8 mouse cellular contexts compared by ENCODE assay signal in the genomic region with DNA sequence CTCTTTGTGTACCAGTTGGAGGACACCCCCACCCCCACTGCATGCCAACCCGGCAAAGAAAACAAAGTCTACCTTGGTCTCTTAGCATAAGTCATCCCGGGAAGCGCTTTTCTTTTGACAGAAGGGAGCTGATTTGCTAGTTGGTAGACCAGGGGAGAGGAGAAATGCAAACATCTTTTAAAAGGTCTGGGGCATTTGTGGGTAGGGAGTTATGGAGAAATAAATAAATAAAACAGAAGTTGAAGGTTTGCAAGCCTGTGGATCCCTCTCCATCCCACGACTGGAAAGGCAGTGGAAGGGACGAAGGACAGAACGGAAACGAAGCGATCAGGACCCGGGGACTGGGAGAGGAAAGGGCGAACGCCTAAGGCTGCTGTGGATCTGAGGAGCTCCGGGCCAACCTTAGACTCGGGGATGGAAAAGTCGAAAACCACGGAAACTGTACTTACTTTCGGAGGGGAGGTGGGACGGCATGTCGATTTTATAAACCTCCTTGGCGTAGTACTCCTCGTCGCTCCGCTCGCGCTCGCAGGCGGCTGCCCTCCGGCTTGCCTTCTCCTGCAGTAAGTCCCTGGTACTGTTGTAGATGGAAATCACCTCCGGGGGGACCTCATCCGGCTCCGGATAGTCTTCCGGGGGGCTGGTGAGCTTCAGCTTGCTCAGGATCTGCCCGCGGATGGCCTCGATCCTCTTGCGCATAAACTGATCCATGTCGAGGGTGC. TPM values are rescaled to one million over a fixed set of nuclear protein-coding genes. Genes with fewer than 3 reads are reported as not detected.
DNase-seq lines count a peak whose midpoint lies in the region; ATAC-seq lines count a peak whose summit lies in the region.

No protein-coding gene starts in this region.

- peak overlapping the region; percentile 91 for H3K4me2 ChIP-seq in heart, embryonic 11.5 days
- peak overlapping the region; percentile 77 for H3K4me2 ChIP-seq in midbrain, embryonic 12.5 days (replicated peaks)

- H3K27me3 ChIP-seq in erythroblast, embryonic 14.5 days (ENCODE audit: control insufficient read depth) = peaks cover 53% of the 10 kb centered on the region
- no peaks in the 10 kb centered on the region for H3K27me3 ChIP-seq in heart, embryonic 11.5 days (ENCODE audit: control insufficient read depth, insufficient read depth, low read length)
- peaks cover 51% of the 10 kb centered on the region for H3K27me3 ChIP-seq in midbrain, embryonic 12.5 days

- peak overlapping the region; percentile 25 for H3K4me3 ChIP-seq in erythroblast, embryonic 14.5 days (replicated peaks)
- H3K4me3 ChIP-seq in heart, embryonic 11.5 days (ENCODE audit: low read depth, low read length) = peak overlapping the region; percentile 69
- peak overlapping the region; percentile 61 for H3K4me3 ChIP-seq in midbrain, embryonic 12.5 days

- no peak for ATAC-seq in erythroblast, adult 5-6 weeks (replicated peaks; ENCODE audit: low FRiP score, poor library complexity, severe bottlenecking)
- no peak for ATAC-seq in heart, embryonic 11.5 days (replicated peaks; ENCODE audit: insufficient number of reproducible peaks, low FRiP score, low TSS enrichment)
- peak; percentile 14; the same call in 1 of the 2 replicates for ATAC-seq in midbrain, embryonic 12.5 days (ENCODE audit: low FRiP score, low read depth)

- peak; percentile 25 to 37 for DNase-seq in B cell, adult 2 months
- DNase-seq in embryo, embryonic 11 days = peak; percentile 62
- peak; percentile 27 for DNase-seq in kidney, postnatal 14 days
- peak; percentile 33 for DNase-seq in urinary bladder, postnatal 25 days (ENCODE audit: low spot score)

- H3K9me3 ChIP-seq in erythroblast, embryonic 14.5 days (ENCODE audit: control insufficient read depth, low read length) = no peaks in the 10 kb centered on the region
- H3K9me3 ChIP-seq in heart, embryonic 11.5 days (replicated peaks; ENCODE audit: control insufficient read depth, low read length) = no peaks in the 10 kb centered on the region
- H3K9me3 ChIP-seq in midbrain, embryonic 12.5 days = no peaks in the 10 kb centered on the region

- no peaks in the 10 kb centered on the region for H3K36me3 ChIP-seq in erythroblast, embryonic 14.5 days (ENCODE audit: control insufficient read depth)
- H3K36me3 ChIP-seq in heart, embryonic 11.5 days (ENCODE audit: control insufficient read depth, insufficient read depth, low read length) = no peaks in the 10 kb centered on the region
- no peaks in the 10 kb centered on the region for H3K36me3 ChIP-seq in midbrain, embryonic 12.5 days

- H3K27ac ChIP-seq in heart, embryonic 11.5 days (ENCODE audit: low read depth, low read length) = peak overlapping the region; percentile 71
- H3K27ac ChIP-seq in midbrain, embryonic 12.5 days (replicated peaks) = no peak overlapping the region

- under 1% methylated on average over 36 of the region's 36 CpGs for WGBS in heart, embryonic 11.5 days (ENCODE audit: insufficient replicate concordance)
- WGBS in midbrain, embryonic 12.5 days = under 1% methylated on average over 36 of the region's 36 CpGs

- peaks cover 2% of the 10 kb centered on the region for H3K4me1 ChIP-seq in erythroblast, embryonic 14.5 days (ENCODE audit: control insufficient read depth)
- H3K4me1 ChIP-seq in heart, embryonic 11.5 days (ENCODE audit: control insufficient read depth, insufficient read depth, low read length) = peaks cover 7% of the 10 kb centered on the region
- H3K4me1 ChIP-seq in midbrain, embryonic 12.5 days = peaks cover 15% of the 10 kb centered on the region; the same call in 1 of the 2 replicates

- peak overlapping the region; percentile 81 for H3K9ac ChIP-seq in heart, embryonic 11.5 days (ENCODE audit: low read depth, low read length)
- peak overlapping the region; percentile 54 for H3K9ac ChIP-seq in midbrain, embryonic 12.5 days (replicated peaks)

RNA-seq across cellular contexts. Expression of a gene that starts 1.6 kb away (rescaled TPM):
- polyA plus RNA-seq in erythroblast, embryonic 14.5 days (2012) = 0.01 TPM in 1 of 2 replicates, not detected in the other
- total RNA-seq in erythroblast, adult 5-6 weeks (2015; ENCODE audit: low replicate concordance) = not detected in 2 replicates
- total RNA-seq in erythroblast, adult 5-6 weeks (2017; ENCODE audit: low replicate concordance) = not detected in 2 replicates
- polyA plus RNA-seq in heart, embryonic 11.5 days (2014; fragmentation: Nextera tagmentation; extraction: Ambion mirVana) = 56.5 and 61.4 TPM in 2 replicates
- 12.8 and 16.5 TPM in 2 replicates for polyA plus RNA-seq in midbrain, embryonic 12.5 days (2016; fragmentation: Nextera tagmentation; extraction: Ambion mirVana)

RNA-seq across cellular contexts. Expression of a gene that starts 45.0 kb away (rescaled TPM):
- 0.16 and 0.26 TPM in 2 replicates for polyA plus RNA-seq in erythroblast, embryonic 14.5 days (2012)
- total RNA-seq in erythroblast, adult 5-6 weeks (2015; ENCODE audit: low replicate concordance) = 11.9 and 12.1 TPM in 2 replicates
- 11.7 and 15.1 TPM in 2 replicates for total RNA-seq in erythroblast, adult 5-6 weeks (2017; ENCODE audit: low replicate concordance)
- polyA plus RNA-seq in heart, embryonic 11.5 days (2014; fragmentation: Nextera tagmentation; extraction: Ambion mirVana) = 45.6 and 49.5 TPM in 2 replicates
- polyA plus RNA-seq in midbrain, embryonic 12.5 days (2016; fragmentation: Nextera tagmentation; extraction: Ambion mirVana) = 47.8 and 48.9 TPM in 2 replicates

Comparison
In these comparisons a context has a peak if more than half of its experiments do, and no peak if none do; other contexts are left out.
1. RNA of a gene that starts 1.6 kb away (polyA plus RNA-seq): 56.5 to 61.4 TPM in heart, embryonic 11.5 days and 12.8 to 16.5 TPM in midbrain, embryonic 12.5 days; 0.01 TPM in erythroblast, embryonic 14.5 days; every median in the first group is over 10 times any median in the second.
2. RNA of a gene that starts 45.0 kb away (polyA plus RNA-seq): 45.6 to 49.5 TPM in heart, embryonic 11.5 days and 47.8 to 48.9 TPM in midbrain, embryonic 12.5 days; 0.16 to 0.26 TPM in erythroblast, embryonic 14.5 days; every median in the first group is over 10 times any median in the second.
3. Peak in every context shown above with its lines, with median percentiles within 50 percentile points of each other: H3K4me3 ChIP-seq and DNase-seq.